Mouse (Mus musculus) brain, embryonic 14.5 days (tissue): ENCODE measurements around the gene Krt81.

Source experiments
- CTCF ChIP-seq: fragments of 200-500 bp; IDR thresholded peaks from 2 replicates; pipeline ENCODE4 v1.5.1; 2012; ENCODE audit warnings: inconsistent platforms, mild to moderate bottlenecking, moderate library complexity, borderline replicate concordance; ENCODE audit not compliant: insufficient read depth, insufficient read length; ENCODE audit errors: extremely low read depth
- POLR2A ChIP-seq: fragments of 200-500 bp; IDR thresholded peaks from 2 replicates; pipeline ENCODE4 v1.6.1; 2012; ENCODE audit warnings: mild to moderate bottlenecking, inconsistent platforms, borderline replicate concordance; ENCODE audit not compliant: poor library complexity, insufficient read depth, insufficient read length, severe bottlenecking; ENCODE audit errors: extremely low read depth

DNA sequence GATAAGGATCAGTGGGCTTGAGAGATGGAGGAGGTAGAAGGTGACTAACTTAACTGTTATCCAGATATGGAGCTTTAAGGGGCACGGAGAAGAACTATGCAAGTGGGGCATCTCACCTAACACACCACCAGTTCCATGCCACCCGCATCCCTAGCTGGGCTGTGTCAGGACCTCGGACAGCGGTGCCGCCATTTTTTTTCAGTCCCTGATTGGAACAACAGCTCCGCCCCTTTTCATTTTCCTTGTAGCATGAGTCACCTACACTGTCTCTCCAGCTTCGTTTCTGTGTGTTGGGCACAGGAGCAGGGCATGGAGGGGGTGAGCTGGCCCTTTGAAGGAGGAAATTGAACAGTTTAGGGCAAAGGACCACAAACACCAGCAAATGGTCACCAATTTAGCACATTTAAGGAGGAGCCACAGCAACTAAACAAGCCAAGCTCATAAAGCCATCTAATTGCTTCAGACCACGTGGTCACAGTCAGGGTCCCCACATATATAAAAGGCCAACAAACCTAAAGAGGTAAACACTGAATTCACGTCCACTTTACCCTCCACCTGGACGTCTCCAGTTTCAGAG, 9.5 kb upstream of the Krt81 start, which contains the start of gene Krt86:
- TF ChIP-seq CTCF (no peak), POLR2A (no peak)
